Mouse (Mus musculus) MEL (cell line): Measurements from ENCODE around the gene Fndc8. TPM values are rescaled to one million over a fixed set of nuclear protein-coding genes. Genes with fewer than 3 reads are reported as not detected.

Source experiments
- DNase-seq: peaks from one replicate; pipeline ENCODE4 v3.0.0; 2011; ENCODE audit warnings: low read depth, low spot score
- H3K27ac ChIP-seq: 2 replicates; pipeline ENCODE4 v1.5.1; 2012; ENCODE audit warnings: low read depth, mild to moderate bottlenecking, control low read depth, low read length, moderate library complexity; ENCODE audit not compliant: control insufficient read depth
- H3K27me3 ChIP-seq, 2 experiments: fragments of 150-350 bp in 1 of 2; sonication (generic) in 1 of 2; 2 replicates each; pipeline ENCODE4 v1.6.1; 2012; ENCODE audit warnings: low read length in 2 of 2, mild to moderate bottlenecking in 2 of 2, improper control_type of control experiment in 1 of 2, moderate library complexity in 1 of 2; ENCODE audit not compliant: insufficient read depth in 2 of 2, control insufficient read depth in 1 of 2
- H3K36me3 ChIP-seq, 2 experiments: 2 replicates each; pipeline ENCODE4 v1.6.1; 2012 to 2014; ENCODE audit warnings: low read length in 2 of 2, improper control_type of control experiment in 1 of 2, inconsistent platforms in 1 of 2, mild to moderate bottlenecking in 1 of 2; ENCODE audit not compliant: insufficient read depth in 2 of 2, control insufficient read depth in 1 of 2
- H3K4me1 ChIP-seq, 2 experiments: fragments of 150-350 bp in 1 of 2; sonication (generic) in 1 of 2; 2 replicates each; pipeline ENCODE4 v1.6.1; 2012; ENCODE audit warnings: low read length in 2 of 2, improper control_type of control experiment in 1 of 2, mild to moderate bottlenecking in 1 of 2; ENCODE audit not compliant: insufficient read depth in 2 of 2, control insufficient read depth in 1 of 2
- H3K4me3 ChIP-seq, 2 experiments: fragments of 150-350 bp in 1 of 2; sonication (generic) in 1 of 2; 2 replicates each; pipeline ENCODE4 v1.5.1; 2012; ENCODE audit warnings: low read depth in 2 of 2, low read length in 2 of 2, mild to moderate bottlenecking in 2 of 2, moderate library complexity in 2 of 2, control low read depth in 1 of 2, improper control_type of control experiment in 1 of 2; ENCODE audit not compliant: control insufficient read depth in 1 of 2, insufficient read depth in 1 of 2
- H3K79me2 ChIP-seq: 2 replicates; pipeline ENCODE4 v1.6.1; 2012; ENCODE audit warnings: mild to moderate bottlenecking, low read length, moderate library complexity; ENCODE audit not compliant: control insufficient read depth, poor library complexity, insufficient read depth
- H3K9ac ChIP-seq: 2 replicates; pipeline ENCODE4 v1.6.1; 2012; ENCODE audit warnings: low read depth, mild to moderate bottlenecking, control low read depth, low read length, moderate library complexity; ENCODE audit not compliant: control insufficient read depth, poor library complexity, severe bottlenecking
- H3K9me3 ChIP-seq: fragments of 150-350 bp; sonication (generic); replicated peaks from 2 replicates; pipeline ENCODE4 v1.6.1; 2012; ENCODE audit warnings: mild to moderate bottlenecking, low read length, improper control_type of control experiment, moderate library complexity; ENCODE audit not compliant: insufficient read depth
- CHD1 ChIP-seq: IDR thresholded peaks from 2 replicates; pipeline ENCODE4 v1.6.1; 2012; ENCODE audit warnings: low read depth, mild to moderate bottlenecking, inconsistent platforms, low read length, improper control_type of control experiment
- CHD2 ChIP-seq: IDR thresholded peaks from 2 replicates; pipeline ENCODE4 v1.6.1; 2011; ENCODE audit warnings: low read length, improper control_type of control experiment
- EP300 ChIP-seq, 2 experiments: IDR thresholded peaks; 2 replicates each; pipeline ENCODE4 v1.6.1; 2011; ENCODE audit warnings: improper control_type of control experiment in 2 of 2, low read length in 2 of 2, low read depth in 1 of 2, mild to moderate bottlenecking in 1 of 2
- ETS1 ChIP-seq: IDR thresholded peaks from 2 replicates; pipeline ENCODE4 v1.6.1; 2012; ENCODE audit warnings: low read depth, mild to moderate bottlenecking, inconsistent platforms, low read length, improper control_type of control experiment, moderate library complexity
- GATA1 ChIP-seq: IDR thresholded peaks from 2 replicates; pipeline ENCODE4 v1.6.1; 2011; ENCODE audit warnings: low read depth, low read length, improper control_type of control experiment
- HCFC1 ChIP-seq: IDR thresholded peaks from 2 replicates; pipeline ENCODE4 v1.6.1; 2012; ENCODE audit warnings: low read depth, mild to moderate bottlenecking, inconsistent platforms, low read length, improper control_type of control experiment, moderate library complexity
- MAFK ChIP-seq: IDR thresholded peaks from 2 replicates; pipeline ENCODE4 v1.6.1; 2011; ENCODE audit warnings: low read depth, mild to moderate bottlenecking, low read length, improper control_type of control experiment, borderline replicate concordance
- MAZ ChIP-seq: IDR thresholded peaks from 2 replicates; pipeline ENCODE4 v1.6.1; 2012; ENCODE audit warnings: low read depth, mild to moderate bottlenecking, inconsistent platforms, low read length, improper control_type of control experiment
- MXI1 ChIP-seq: IDR thresholded peaks from 2 replicates; pipeline ENCODE4 v1.6.1; 2011; ENCODE audit warnings: mild to moderate bottlenecking, low read depth, low read length, improper control_type of control experiment
- MYB ChIP-seq: IDR thresholded peaks from 2 replicates; pipeline ENCODE4 v1.6.1; 2011; ENCODE audit warnings: mild to moderate bottlenecking, low read depth, low read length, improper control_type of control experiment
- NRF1 ChIP-seq: IDR thresholded peaks from 2 replicates; pipeline ENCODE4 v1.6.1; 2014; ENCODE audit warnings: low read depth, mild to moderate bottlenecking, inconsistent platforms, low read length, improper control_type of control experiment, moderate library complexity; ENCODE audit not compliant: poor library complexity, insufficient read depth, severe bottlenecking
- POLR2AphosphoS5 ChIP-seq: IDR thresholded peaks from 2 replicates; pipeline ENCODE4 v1.6.1; 2012; ENCODE audit warnings: low read depth, borderline replicate concordance, mild to moderate bottlenecking, inconsistent platforms, low read length, moderate library complexity, mixed read lengths
- RAD21 ChIP-seq: IDR thresholded peaks from 2 replicates; pipeline ENCODE4 v1.6.1; 2011; ENCODE audit warnings: mild to moderate bottlenecking, low read depth, low read length, improper control_type of control experiment
- RCOR1 ChIP-seq: IDR thresholded peaks from 2 replicates; pipeline ENCODE4 v1.6.1; 2012; ENCODE audit warnings: low read depth, mild to moderate bottlenecking, inconsistent platforms, low read length, improper control_type of control experiment
- SIN3A ChIP-seq: IDR thresholded peaks from 2 replicates; pipeline ENCODE4 v1.6.1; 2012; ENCODE audit warnings: low read length, improper control_type of control experiment, inconsistent platforms
- SMC3 ChIP-seq: IDR thresholded peaks from 2 replicates; pipeline ENCODE4 v1.6.1; 2011; ENCODE audit warnings: low read depth, low read length, improper control_type of control experiment
- ZKSCAN1 ChIP-seq: IDR thresholded peaks from 2 replicates; pipeline ENCODE4 v1.6.1; 2012; ENCODE audit warnings: low read depth, mild to moderate bottlenecking, inconsistent platforms, low read length, improper control_type of control experiment, moderate library complexity
- ZNF384 ChIP-seq: IDR thresholded peaks from 2 replicates; pipeline ENCODE4 v1.6.1; 2012; ENCODE audit warnings: low read depth, mild to moderate bottlenecking, inconsistent platforms, low read length, improper control_type of control experiment
- polyA plus RNA-seq, 2 experiments: library from polyadenylated mRNA; stranded (reverse) in 1 of 2; unstranded in 1 of 2; fragments of >175 nt in 1 of 2; fragments of >200 nt in 1 of 2; gene quantifications; 2 replicates each; pipeline versions ENCODE4 v1.2.1 to v1.2.4; 2012; ENCODE audit warnings: low replicate concordance in 2 of 2, low read depth in 1 of 2; ENCODE audit not compliant: insufficient read length in 2 of 2, insufficient read depth in 1 of 2, missing spikeins in 1 of 2
- total RNA-seq: library from RNA; depleted of rRNA; stranded (reverse); fragments of 300-350 nt; gene quantifications from 2 replicates; pipeline ENCODE4 v1.2.3, GENCODE M21; 2012

Fndc8 gene
- total and polyA plus RNA-seq, 3 experiments = 0.15 to 0.72 TPM; not detected in 1

DNA sequence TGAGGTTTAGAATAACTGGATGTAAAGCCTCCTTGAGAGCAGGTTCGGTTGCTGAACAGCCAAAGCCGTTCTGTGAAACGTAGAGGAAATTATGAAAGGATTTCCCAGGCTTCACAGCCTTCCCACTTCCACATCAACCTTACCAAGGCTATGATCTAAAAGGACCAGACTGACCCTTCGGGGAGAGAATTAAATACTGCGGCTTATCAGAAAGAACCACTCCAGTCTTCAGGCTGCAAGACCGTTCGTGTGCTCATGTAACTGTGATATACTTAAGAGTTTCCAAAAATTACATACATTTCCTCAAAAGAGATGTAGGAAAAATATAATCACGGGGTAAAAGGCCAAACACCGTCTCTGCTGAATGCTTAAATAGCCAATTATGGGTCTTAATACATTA is 29.3 kb upstream of the Fndc8 start:
- Histone ChIP-seq H3K27me3 (no peaks in the 10 kb centered on the region), H3K27ac (no peak overlapping the region), H3K4me3 (no peak overlapping the region), H3K9me3 (no peaks in the 10 kb centered on the region), H3K36me3 (peaks cover 0 to 32% of the 10 kb centered on the region in 2 experiments; a peak in 2 of 4 replicates), H3K9ac (no peak overlapping the region), H3K4me1 (peaks cover 21 to 30% of the 10 kb centered on the region in 2 experiments), H3K79me2 (no peaks in the 10 kb centered on the region)
- TF ChIP-seq RAD21 (no peak), MAFK (no peak), NRF1 (no peak), POLR2AphosphoS5 (no peak), CHD1 (no peak)
- no peak for DNase-seq

- DNase-seq = no peak
- Histone ChIP-seq H3K27me3 (no peaks in the 10 kb centered on the region), H3K27ac (no peak overlapping the region), H3K9me3 (no peaks in the 10 kb centered on the region), H3K9ac (no peak overlapping the region), H3K79me2 (peaks cover 2% of the 10 kb centered on the region; the same call in 1 of the 2 replicates), H3K36me3 (peaks cover 0 to 36% of the 10 kb centered on the region in 2 experiments; a peak in 2 of 4 replicates), H3K4me1 (peaks cover 21 to 34% of the 10 kb centered on the region in 2 experiments)
- no peak for TF ChIP-seq ETS1
- no peak for TF ChIP-seq HCFC1
- no peak for TF ChIP-seq EP300 (IDR thresholded peaks at IDR 0.05; ENCODE audit: low read depth in 1 of 2, low read length in 2 of 2)
- TF ChIP-seq ZKSCAN1 = no peak
- no peak for TF ChIP-seq MAZ
- no peak for TF ChIP-seq CHD1
- TF ChIP-seq RCOR1 = no peak
- no peak for TF ChIP-seq ZNF384
- no peak for TF ChIP-seq SMC3
- TF ChIP-seq SIN3A = no peak
- no peak for TF ChIP-seq MYB
- no peak for TF ChIP-seq MXI1
- TF ChIP-seq GATA1 = no peak
- no peak for TF ChIP-seq CHD2
- TF ChIP-seq, all 39 proteins: peak for 0
- H3K4me3 ChIP-seq = no peak overlapping the region
Measured at GRCm38 (mm10) chr11:82863059-82863458, 28.9 kb upstream of the Fndc8 start.
